Mouse (Mus musculus) ES-Bruce4 (cell line): ENCODE results near the gene Ywhah.
"Not testable (repeated sequence)": the region's sequence is repeated elsewhere in the genome, so short reads cannot be mapped to it uniquely, and the experiment has no call there.

Experiments
- CTCF ChIP-seq: IDR thresholded peaks from one replicate; pipeline ENCODE4 v1.8.1; 2011; ENCODE audit warnings: low read depth, low read length
- EP300 ChIP-seq: IDR thresholded peaks from 2 replicates; pipeline ENCODE4 v1.6.1; 2011; ENCODE audit warnings: low read depth, low read length; ENCODE audit not compliant: insufficient read depth
- POLR2A ChIP-seq: IDR thresholded peaks from one replicate; pipeline ENCODE4 v1.8.1; 2011; ENCODE audit warnings: low read length; ENCODE audit not compliant: insufficient read depth

GRCm38 (mm10) chr5:33033633-33034032 is 15.0 kb downstream of the Ywhah start:
- not testable (repeated sequence) for TF ChIP-seq CTCF, POLR2A, EP300
